Mouse (Mus musculus) right cerebral cortex, postnatal 10 days (tissue): ENCODE measurements at regions not wholly inside any gene's neighbourhood (a gene's known extent, or its start where the extent isn't known, plus 50 kb on each side); places are given as distances from the start of the nearest gene placed in this dataset.

ENCODE experiments used
- DNase-seq, 2 experiments: peaks; one replicate each; pipeline ENCODE4 v3.0.0; 2021; ENCODE audit warnings: low spot score in 2 of 2

DNA sequence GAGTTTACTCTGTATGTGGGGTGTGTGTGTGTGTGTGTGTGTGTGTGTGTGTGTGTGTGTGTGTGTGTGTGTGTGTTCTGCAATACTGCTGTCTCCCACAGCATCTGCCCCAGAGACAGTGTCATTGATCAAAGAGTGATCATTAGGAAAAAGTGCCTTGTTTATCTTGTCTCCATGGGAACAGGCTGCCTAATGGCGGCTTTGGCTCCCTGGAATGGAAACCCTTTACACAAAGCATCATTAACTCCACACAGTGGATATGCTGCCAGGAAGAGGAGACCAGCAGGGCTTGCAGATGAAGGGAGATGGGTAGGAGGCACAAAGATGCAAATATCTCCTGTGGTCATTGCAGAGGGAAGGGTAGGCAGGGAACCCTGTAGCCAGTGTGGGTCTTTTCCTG, 106.0 kb upstream of the Cdh4 start:
- DNase-seq: no peak

DNA sequence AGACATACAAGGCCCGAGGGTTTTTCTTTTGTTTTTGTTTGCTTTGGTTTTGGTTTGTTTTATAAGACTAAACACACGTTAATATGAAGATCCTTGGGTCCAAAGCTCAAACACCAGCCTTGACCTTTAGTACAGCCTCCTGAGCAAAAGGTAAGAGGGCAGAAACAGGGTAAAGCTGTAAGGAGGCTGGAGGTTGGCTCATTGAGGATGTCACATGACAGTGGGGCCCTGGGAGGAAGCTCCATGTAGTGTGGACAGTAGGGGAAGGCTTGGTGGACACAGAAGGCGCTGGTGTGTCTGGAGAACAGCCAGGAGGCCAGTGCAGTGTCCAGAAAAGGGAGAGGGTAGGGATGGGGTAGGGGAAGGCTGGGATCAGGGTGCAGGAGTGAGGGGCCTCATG, 89.6 kb upstream of the Cdh4 start:
- DNase-seq: no peak

DNA sequence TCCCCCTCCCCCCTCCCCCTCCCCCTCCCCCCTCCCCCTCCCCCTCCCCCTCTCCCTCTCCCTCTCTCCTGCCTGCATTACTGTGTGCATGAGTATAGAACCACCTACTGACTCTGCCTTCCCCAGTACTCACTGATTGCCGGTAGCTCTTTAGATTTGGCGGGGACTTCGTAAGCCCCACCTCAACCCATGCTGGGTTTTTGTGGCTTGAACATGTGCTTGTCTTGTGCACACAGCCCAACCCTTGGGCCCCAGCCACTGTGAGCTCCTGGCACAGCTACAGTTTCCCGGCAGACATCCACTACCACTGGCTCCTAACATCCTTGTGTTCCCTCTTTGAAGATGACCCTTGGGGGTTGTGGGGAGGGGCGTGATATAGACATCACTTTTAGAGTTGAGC, 87.4 kb upstream of the Cdh4 start:
- no peak for DNase-seq

DNA sequence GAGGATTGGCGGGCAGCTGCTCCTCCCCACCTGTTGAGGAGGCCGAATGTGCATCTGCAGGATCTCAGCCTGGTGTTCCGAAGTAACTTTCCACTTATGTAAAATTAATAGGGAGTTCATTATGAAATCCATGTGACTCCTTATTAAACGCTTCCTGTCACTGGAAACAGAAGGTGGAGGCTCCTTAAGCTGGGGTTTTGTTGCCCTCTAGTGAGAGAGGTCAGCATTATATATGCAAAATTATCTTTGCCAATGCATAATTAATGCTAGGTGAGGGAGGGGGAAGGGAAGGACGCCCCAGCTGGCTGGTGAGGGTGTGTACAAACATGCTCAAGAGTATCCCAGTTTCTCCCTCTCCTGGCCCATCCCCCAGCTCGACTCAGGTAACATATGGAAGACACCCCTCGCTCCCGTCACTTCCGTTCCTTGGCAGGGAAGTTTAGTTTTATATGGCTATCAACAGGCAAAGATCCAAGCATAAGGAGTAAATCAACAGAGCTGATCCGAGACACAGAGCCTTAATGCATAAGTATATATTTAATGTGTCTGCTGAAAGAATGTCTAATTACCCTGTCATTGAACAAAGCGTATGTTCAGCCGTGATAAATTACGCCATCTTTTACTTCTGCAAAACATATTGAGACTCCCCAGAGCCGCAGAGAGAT, 71.2 kb upstream of the Cdh4 start:
- peak; percentile 33 to 50 for DNase-seq

DNA sequence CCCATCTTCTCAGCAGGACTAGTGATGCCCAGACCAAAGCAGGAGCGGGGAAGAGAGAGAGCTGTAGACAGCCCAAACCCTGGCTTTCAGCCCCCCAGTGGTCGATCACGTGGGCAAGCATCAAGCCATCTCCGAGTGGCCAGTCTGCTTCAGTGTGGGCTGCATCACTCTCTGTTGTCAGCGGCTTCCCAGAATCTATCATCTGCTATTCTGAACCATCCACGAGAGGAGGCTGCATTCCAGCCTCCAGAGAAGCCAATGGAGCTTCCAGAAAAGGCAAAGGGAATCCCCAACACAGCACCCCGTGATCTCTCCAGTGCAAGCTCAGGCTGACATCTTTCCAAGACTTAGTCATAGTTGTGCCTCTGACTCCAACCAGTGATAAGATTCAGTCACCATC, 70.7 kb upstream of the Cdh4 start:
- DNase-seq: peak; percentile 49 to 63

DNA sequence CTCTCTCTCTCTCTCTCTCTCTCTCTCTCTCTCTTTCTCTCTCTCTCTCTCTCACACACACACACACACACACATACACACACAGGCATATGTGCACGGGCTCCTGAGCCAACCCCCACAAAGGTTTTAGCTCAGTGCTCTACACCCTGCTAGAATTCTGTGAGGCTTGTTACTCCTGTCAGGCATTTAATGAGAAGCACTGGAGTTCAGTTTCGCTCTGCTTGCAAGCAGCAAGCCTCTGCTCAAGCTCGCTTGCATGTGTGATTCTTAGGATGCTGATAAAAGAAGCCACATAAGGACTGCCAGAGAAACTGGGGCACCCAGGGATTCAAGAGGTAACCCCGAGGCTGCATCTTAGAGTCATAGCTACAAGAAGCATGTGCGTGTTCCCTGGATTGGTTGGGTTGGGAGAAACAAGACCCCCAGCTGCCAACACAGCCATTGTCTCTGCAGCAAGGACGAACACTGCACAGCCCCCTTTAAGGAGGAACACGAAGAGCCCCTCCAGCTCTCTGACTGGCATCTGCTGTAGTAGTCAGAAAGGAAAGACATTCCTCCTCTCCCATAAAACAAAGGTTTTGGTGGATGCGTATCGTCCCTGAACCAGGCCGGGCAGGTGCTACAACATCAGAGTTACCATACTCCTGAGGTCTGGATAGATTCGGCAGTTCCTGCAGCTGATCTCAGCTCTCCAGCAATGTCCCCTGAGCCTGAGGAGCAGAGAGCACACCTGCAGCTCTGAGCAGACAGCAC, 62.4 kb upstream of the Cdh4 start:
- DNase-seq: peak; percentile 26 to 53

DNA sequence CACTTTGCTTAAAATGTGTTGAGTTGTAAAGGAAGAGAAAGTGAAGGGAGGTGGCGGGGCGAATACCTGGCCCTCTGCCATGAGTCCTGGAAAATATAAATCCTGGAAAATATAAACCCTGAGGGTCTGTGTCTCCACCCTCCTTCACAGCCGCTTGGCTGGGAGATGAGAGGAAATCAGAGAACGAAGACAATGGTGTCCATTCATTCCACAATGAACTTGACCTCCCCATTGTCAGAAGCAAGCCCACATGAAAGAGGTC, 61.9 kb upstream of the Cdh4 start:
- no peak for DNase-seq

DNA sequence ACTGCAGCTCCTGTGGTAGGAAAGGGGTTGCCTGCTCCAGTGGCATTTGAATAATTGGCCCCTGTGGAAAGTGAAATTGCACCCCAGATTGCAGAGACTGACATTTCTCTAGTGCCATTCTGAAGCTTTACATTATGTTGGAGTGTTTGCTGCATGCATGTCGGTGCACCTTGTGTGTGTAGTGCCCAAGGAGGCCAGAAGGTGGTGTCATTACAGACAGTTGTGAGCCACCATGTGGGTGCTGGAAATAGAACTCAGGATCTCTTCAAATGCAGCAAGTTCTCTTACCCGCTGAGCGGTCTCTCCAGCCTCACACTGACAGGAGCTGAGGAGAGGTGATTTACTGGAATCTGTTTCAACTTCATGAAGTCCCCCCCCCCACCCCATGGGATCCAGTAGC, 60.3 kb upstream of the Cdh4 start:
- DNase-seq: no peak

DNA sequence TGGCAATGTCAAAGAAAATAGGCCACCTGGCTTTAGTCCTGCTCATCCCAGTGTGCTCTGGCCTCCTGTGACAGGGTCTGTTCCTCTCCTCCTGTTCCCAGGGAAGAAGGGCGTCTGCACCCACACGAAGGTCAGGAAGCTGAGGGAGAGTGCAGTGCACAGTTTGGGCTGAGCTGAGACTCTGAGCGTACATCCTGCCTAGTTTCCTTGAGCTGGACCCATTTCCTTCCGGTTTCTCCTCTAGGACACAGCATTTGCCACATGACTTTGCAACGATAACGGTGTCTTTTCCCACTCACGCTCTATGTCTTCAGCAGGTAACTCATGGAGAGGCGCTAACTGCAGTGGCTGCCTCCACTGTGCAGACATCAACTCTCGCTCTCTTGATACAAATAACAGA, 59.6 kb upstream of the Cdh4 start:
- no peak for DNase-seq

DNA sequence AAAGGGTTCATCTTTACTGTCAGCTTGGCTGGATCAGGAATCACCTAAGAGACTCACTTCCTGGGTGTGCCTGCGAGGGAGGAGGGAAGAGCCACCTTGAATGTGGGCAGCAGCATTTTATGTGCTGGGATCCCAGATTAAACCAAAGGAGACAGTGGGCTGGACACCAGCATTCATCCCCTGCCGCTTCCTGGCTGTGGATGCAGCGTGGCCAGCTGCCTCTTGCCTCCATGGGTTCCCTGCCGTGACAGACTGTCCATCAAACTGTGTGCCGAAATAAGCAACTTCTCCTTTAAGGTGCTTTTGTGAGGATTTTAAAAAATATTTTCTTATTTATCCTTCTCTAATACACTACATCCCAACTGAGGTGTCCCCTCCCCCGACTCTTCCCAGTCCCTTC, 55.4 kb upstream of the Cdh4 start:
- no peak for DNase-seq

DNA sequence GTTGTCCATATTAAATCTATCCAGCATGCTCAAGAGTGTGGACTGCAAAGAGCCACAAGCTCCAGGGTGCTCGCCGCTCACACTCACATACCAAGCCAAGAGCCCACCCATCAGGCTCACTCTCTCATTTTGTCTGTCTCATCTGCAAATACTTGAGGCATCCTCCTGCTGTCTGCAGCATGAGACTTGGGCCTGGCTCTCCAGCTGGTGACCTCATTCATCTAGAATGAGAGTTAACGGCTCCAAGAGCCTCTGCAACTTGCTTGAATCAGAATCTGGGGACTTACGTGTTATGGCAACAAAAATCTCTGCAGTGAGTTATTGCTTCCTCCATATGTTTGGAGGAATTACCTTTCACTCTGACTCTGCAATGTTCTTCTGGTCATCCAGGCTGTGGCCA, 51.7 kb upstream of the Cdh4 start:
- DNase-seq: peak in 1 of 2 experiments; percentile 50

DNA sequence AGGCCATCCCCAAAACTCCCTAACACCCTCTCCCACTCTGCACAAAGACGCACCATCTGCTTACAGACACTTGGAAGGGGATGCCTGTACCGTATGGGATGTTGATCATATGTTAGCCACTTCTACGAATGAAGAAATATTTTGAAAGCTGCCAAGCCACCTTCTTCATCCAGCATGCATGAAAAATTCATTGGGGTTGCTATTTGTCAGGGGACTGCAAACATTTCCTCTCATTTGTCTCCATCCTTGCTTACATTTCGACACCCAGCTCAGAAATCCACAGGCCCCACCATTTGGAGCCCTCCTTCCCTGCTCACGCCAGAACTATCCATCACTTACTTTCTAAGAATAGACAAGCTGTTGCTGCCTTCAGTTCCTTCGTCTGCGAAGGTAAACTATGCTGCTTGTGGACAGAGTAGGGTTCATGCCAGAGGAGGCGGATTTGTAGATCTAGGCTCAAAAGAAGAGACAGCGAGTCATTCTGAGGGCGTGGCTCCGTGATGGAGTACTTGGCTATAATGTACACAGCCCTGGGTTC, 51.2 kb upstream of the Cdh4 start:
- peak in 1 of 2 experiments; percentile 49 for DNase-seq
